Mouse (Mus musculus) midbrain, embryonic 10.5 days (tissue): ENCODE results near the gene Rin2. TPM values are rescaled to one million over a fixed set of nuclear protein-coding genes. Genes with fewer than 3 reads are reported as not detected.

Experiments used
- DNase-seq: peaks from one replicate; pipeline ENCODE4 v3.0.0-alpha.2; 2017; ENCODE audit warnings: low spot score
- H3K27ac ChIP-seq: fragments of 300-500 bp; sonication (generic); replicated peaks from 2 replicates; pipeline ENCODE4 v1.5.1; 2016; ENCODE audit warnings: mild to moderate bottlenecking
- H3K27me3 ChIP-seq: fragments of 300-500 bp; sonication (generic); 2 replicates; pipeline ENCODE4 v1.6.1; 2016; ENCODE audit warnings: low read depth, mild to moderate bottlenecking; ENCODE audit not compliant: poor library complexity, severe bottlenecking
- H3K36me3 ChIP-seq: fragments of 300-500 bp; sonication (generic); 2 replicates; pipeline ENCODE4 v1.6.1; 2016; ENCODE audit warnings: mild to moderate bottlenecking, moderate library complexity
- H3K4me1 ChIP-seq: fragments of 300-500 bp; sonication (generic); 2 replicates; pipeline ENCODE4 v1.6.1; 2016
- H3K4me3 ChIP-seq: fragments of 300-500 bp; sonication (generic); 2 replicates; pipeline ENCODE4 v1.5.1; 2016; ENCODE audit warnings: mild to moderate bottlenecking, moderate library complexity
- H3K9me3 ChIP-seq: fragments of 300-500 bp; sonication (generic); replicated peaks from 2 replicates; pipeline ENCODE4 v1.6.1; 2016; ENCODE audit warnings: mild to moderate bottlenecking
- WGBS: fragments of 180-500 bp; shearing (Covaris S2); methylation state at CpG from one replicate; pipeline ENCODE4 v1.1.7; 2016; 5-methylcytosine and 5-hydroxymethylcytosine counted together
- polyA plus RNA-seq: library from polyadenylated mRNA; unstranded; fragments of >200 nt; fragmentation: Nextera tagmentation; extraction: Ambion mirVana; gene quantifications from 2 replicates; pipeline ENCODE4 v1.2.1, GENCODE M21; 2016

The Rin2 gene
- polyA plus RNA-seq = 10.6 and 11.5 TPM in 2 replicates

GRCm38 (mm10) chr2:145675142-145675755, at the start of gene Rin2:
Rin2 (plus strand) TSS chr2:145675215.
- no peaks in the 10 kb centered on the region for H3K9me3 ChIP-seq
- H3K27ac ChIP-seq = peak within 1 kb of the TSS; percentile 84
- peak; percentile 87 for DNase-seq
- peak within 1 kb of the TSS; percentile 71 for H3K4me3 ChIP-seq
- H3K27me3 ChIP-seq = peaks cover 27% of the 10 kb centered on the region; the same call in 1 of the 2 replicates
- peaks cover 25% of the 10 kb centered on the region for H3K4me1 ChIP-seq
- no peaks in the 10 kb centered on the region for H3K36me3 ChIP-seq
- WGBS = under 1% methylated on average over 33 of the region's 33 CpGs

- Histone ChIP-seq H3K4me3 (no peak overlapping the region), H3K9me3 (no peaks in the 10 kb centered on the region), H3K4me1 (0 out of 2 replicates have a peak, but pooled peaks cover 4% of the 10 kb centered on the region), H3K27ac (no peak overlapping the region), H3K36me3 (no peaks in the 10 kb centered on the region), H3K27me3 (no peaks in the 10 kb centered on the region)
- no peak for DNase-seq
- WGBS = 90% methylated on average over 6 of the region's 6 CpGs
These were observed 43.8 kb upstream of the Rin2 start for GRCm38 (mm10) chr2:145631123-145631798.

DNA sequence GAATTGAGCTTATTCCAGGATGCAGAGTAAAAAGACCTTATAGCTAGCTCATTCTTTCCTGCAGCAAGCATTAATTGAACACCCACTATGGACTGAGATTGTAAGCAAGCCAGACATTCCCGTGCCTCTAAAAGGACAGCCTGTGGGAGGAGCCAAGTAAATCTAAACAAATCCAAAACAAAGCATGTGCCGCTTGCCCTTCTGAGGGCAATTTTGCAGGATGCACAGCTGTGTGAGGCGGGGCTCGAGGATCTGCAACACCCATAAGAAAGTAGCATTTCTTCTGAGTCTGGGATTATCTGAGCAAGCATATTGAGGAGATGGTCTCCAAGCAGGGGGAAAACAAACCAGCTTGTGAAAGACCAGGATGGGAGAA, 43.2 kb upstream of the Rin2 start:
- Histone ChIP-seq H3K4me1 (0 out of 2 replicates have a peak, but pooled peaks cover 4% of the 10 kb centered on the region), H3K9me3 (no peaks in the 10 kb centered on the region), H3K4me3 (no peak overlapping the region), H3K36me3 (no peaks in the 10 kb centered on the region), H3K27me3 (no peaks in the 10 kb centered on the region), H3K27ac (no peak overlapping the region)
- no peak for DNase-seq
- WGBS = 71% methylated on average over 4 of the region's 4 CpGs

GRCm38 (mm10) chr2:145633811-145634210, 41.2 kb upstream of the Rin2 start:
- WGBS = 77% methylated on average over 5 of the region's 5 CpGs
- DNase-seq = no peak

GRCm38 (mm10) chr2:145640255-145640984, 34.6 kb upstream of the Rin2 start:
- no peaks in the 10 kb centered on the region for H3K27me3 ChIP-seq
- no peaks in the 10 kb centered on the region for H3K4me1 ChIP-seq
- H3K9me3 ChIP-seq = no peaks in the 10 kb centered on the region
- no peaks in the 10 kb centered on the region for H3K36me3 ChIP-seq
- no peak for DNase-seq
- WGBS = 83% methylated on average over 21 of the region's 21 CpGs
- no peak overlapping the region for H3K4me3 ChIP-seq
- 0 out of 2 replicates have a peak overlapping the region, but pooled peaks have one; percentile 23 for H3K27ac ChIP-seq

More at GRCm38 (mm10) chr2:145633811-145634210, 41.2 kb upstream of the Rin2 start:
- Histone ChIP-seq H3K27ac (no peak overlapping the region), H3K4me1 (0 out of 2 replicates have a peak, but pooled peaks cover 4% of the 10 kb centered on the region), H3K36me3 (no peaks in the 10 kb centered on the region), H3K4me3 (no peak overlapping the region), H3K27me3 (no peaks in the 10 kb centered on the region), H3K9me3 (no peaks in the 10 kb centered on the region)

DNA sequence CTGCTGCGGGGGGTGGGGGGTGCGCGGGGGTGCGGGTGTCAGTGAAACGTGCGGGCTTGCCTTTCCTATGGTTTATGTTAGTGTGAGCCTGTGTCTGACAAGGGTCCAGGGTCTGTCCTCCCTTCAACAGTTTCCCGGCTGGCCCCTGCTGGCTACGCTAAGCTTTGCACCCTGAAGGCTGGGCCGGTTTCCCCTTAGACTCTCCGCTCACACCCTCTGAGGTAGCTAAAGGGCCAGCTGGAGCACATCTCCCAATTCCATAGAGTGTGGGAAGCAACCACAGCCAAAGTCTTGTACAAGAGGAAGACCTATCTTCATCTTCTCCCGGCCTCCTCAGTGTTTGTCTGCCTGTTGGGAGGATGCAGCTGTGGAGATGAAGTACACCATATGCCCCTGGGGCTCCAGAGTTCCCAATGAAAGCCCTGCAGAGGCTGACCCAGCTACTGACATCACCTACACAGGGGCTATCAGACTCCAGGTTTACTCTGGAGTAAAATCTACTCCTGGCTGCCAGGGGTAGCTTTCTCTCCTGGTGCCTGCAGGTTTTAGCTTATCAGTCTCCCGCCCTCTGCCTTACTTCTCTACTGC, 19.5 kb upstream of the Rin2 start:
- Histone ChIP-seq H3K36me3 (no peaks in the 10 kb centered on the region), H3K27ac (no peak overlapping the region), H3K27me3 (no peaks in the 10 kb centered on the region), H3K4me3 (no peak overlapping the region), H3K4me1 (0 out of 2 replicates have a peak, but pooled peaks cover 2% of the 10 kb centered on the region), H3K9me3 (no peaks in the 10 kb centered on the region)
- 27% methylated on average over 12 of the region's 12 CpGs for WGBS
- DNase-seq = peak; percentile 38

GRCm38 (mm10) chr2:145656121-145656520, 18.9 kb upstream of the Rin2 start:
- DNase-seq = no peak
- Histone ChIP-seq H3K4me3 (no peak overlapping the region), H3K9me3 (no peaks in the 10 kb centered on the region), H3K27me3 (no peaks in the 10 kb centered on the region), H3K27ac (no peak overlapping the region), H3K36me3 (no peaks in the 10 kb centered on the region), H3K4me1 (0 out of 2 replicates have a peak, but pooled peaks cover 2% of the 10 kb centered on the region)
- WGBS = 52% methylated on average over 3 of the region's 3 CpGs

- Histone ChIP-seq H3K4me3 (no peak overlapping the region), H3K9me3 (no peaks in the 10 kb centered on the region), H3K27ac (no peak overlapping the region), H3K27me3 (no peaks in the 10 kb centered on the region), H3K4me1 (0 out of 2 replicates have a peak, but pooled peaks cover 2% of the 10 kb centered on the region), H3K36me3 (no peaks in the 10 kb centered on the region)
- no peak for DNase-seq
- WGBS = 54% methylated on average over 1 of the region's 1 CpGs
These were observed 18.3 kb upstream of the Rin2 start for GRCm38 (mm10) chr2:145656716-145657115.

DNA sequence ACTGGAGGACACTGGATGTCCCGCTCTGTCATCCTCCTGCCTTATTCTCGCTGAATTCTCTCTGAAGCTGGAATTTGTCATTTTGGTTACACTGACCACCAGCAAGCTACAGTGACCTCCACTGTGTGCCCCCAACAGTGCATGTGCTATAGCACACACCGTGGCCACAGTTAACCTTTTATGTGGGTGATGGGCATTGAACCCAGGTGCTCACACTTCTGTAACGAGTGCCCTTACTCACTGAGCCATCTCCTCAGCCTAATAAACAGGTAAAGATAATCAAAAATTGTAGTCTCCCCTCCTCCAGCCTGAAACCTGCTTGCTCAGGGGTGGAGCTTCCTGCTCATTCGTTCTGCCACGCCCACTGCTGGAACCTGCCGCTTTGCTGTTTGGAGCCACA, 13.8 kb upstream of the Rin2 start:
- no peaks in the 10 kb centered on the region for H3K36me3 ChIP-seq
- H3K27me3 ChIP-seq = no peaks in the 10 kb centered on the region
- 83% methylated on average over 7 of the region's 7 CpGs for WGBS
- no peak overlapping the region for H3K27ac ChIP-seq
- H3K9me3 ChIP-seq = no peaks in the 10 kb centered on the region
- DNase-seq = no peak
- no peaks in the 10 kb centered on the region for H3K4me1 ChIP-seq
- H3K4me3 ChIP-seq = no peak overlapping the region

DNA sequence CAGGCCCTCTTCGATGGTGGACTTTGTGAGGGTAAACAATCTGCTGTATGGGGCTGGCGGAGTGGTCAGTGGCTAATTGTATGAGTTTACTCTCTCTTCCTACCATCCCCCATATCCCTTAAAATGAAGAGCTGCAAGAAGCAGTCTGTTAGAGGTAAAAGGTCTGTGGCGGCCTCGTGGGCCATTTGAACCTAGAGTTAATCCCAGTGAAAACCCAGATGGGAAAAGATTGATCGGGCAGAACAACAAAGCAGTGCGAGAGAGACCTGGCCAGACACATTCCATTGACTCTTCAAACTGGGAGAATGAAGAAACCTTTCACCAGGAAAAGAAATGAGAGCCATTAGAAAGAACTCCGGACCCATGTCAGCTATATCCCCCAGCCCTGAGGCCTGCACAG, 11.1 kb upstream of the Rin2 start:
- H3K27ac ChIP-seq = no peak overlapping the region
- H3K4me3 ChIP-seq = no peak overlapping the region
- no peaks in the 10 kb centered on the region for H3K9me3 ChIP-seq
- no peaks in the 10 kb centered on the region for H3K36me3 ChIP-seq
- WGBS = 82% methylated on average over 7 of the region's 7 CpGs
- no peaks in the 10 kb centered on the region for H3K27me3 ChIP-seq
- no peaks in the 10 kb centered on the region for H3K4me1 ChIP-seq
- no peak for DNase-seq

DNA sequence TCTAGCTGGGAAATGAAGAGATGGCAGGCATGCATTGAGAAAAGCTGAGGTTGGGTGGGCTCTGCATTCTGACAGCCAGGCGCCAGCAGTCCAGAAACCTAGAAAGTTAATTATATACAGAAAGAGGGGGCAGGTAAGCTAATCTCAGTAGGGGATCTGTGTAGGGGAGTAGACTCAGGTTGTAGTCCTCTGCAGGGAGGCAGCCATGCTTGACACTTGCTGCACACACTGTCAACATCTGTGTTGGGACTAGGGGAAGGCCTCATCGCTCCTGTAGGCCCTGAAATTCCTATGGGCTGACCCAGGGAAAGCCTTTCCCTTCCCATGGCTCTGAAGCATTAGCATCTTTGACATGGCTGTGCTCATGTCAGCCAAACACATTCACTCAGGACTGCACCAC, 10.7 kb upstream of the Rin2 start:
- WGBS = 93% methylated on average over 2 of the region's 2 CpGs
- no peaks in the 10 kb centered on the region for H3K27me3 ChIP-seq
- no peak for DNase-seq
- H3K4me1 ChIP-seq = no peaks in the 10 kb centered on the region
- H3K36me3 ChIP-seq = no peaks in the 10 kb centered on the region
- no peak overlapping the region for H3K27ac ChIP-seq
- no peak overlapping the region for H3K4me3 ChIP-seq
- H3K9me3 ChIP-seq = no peaks in the 10 kb centered on the region

DNA sequence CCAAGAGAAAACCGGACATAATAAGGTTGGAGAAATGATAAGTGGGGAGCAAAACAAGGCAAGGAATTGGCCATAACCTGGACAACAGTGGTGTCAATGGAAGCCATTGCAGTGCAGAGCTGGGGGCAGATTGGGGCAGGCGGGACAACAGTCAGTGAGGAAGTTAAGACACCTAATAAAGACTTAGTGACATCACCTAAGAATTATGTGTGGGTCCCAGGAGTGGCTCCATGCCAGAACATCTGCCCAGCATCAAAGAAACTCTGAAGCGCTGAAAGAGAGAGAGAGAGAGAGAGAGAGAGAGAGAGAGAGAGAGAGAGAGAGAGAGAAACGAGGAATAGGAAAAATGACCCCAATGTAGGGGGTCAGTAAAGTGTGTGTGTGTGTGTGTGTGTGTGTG, 6.9 kb upstream of the Rin2 start:
- 83% methylated on average over 4 of the region's 4 CpGs for WGBS
- no peak for DNase-seq
- H3K27me3 ChIP-seq = 0 out of 2 replicates have a peak, but pooled peaks cover 3% of the 10 kb centered on the region
- no peaks in the 10 kb centered on the region for H3K9me3 ChIP-seq
- H3K4me1 ChIP-seq = no peaks in the 10 kb centered on the region
- H3K36me3 ChIP-seq = no peaks in the 10 kb centered on the region
- no peak overlapping the region for H3K27ac ChIP-seq
- no peak overlapping the region for H3K4me3 ChIP-seq
